Mouse (Mus musculus) erythroblast, adult 5-6 weeks (primary cell): ENCODE results near the gene Mical2. TPM values are rescaled to one million over a fixed set of nuclear protein-coding genes. Genes with fewer than 3 reads are reported as not detected.
A peak's percentile ranks its signal among the peaks of the same experiment; 100 is the strongest.

Experiments used
- ATAC-seq: replicated peaks from 2 replicates; pipeline ENCODE4 v1.8.0; 2016; ENCODE audit warnings: moderate number of reproducible peaks, mild to moderate bottlenecking, moderate TSS enrichment, inconsistent platforms; ENCODE audit not compliant: poor library complexity, low FRiP score, severe bottlenecking
- total RNA-seq, 2 experiments: library from RNA; stranded (forward) in 1 of 2; stranded (reverse) in 1 of 2; fragments of 150-400 nt in 1 of 2; fragments of 200-764, 138-1000 nt in 1 of 2; gene quantifications; 2 replicates each; pipeline versions ENCODE4 v1.2.3 to v1.2.4; 2015 to 2017; ENCODE audit warnings: low replicate concordance in 2 of 2

Mical2 gene
- total RNA-seq, 2 experiments from 2014 or later, result 0.34 TPM; not detected in 1

DNA sequence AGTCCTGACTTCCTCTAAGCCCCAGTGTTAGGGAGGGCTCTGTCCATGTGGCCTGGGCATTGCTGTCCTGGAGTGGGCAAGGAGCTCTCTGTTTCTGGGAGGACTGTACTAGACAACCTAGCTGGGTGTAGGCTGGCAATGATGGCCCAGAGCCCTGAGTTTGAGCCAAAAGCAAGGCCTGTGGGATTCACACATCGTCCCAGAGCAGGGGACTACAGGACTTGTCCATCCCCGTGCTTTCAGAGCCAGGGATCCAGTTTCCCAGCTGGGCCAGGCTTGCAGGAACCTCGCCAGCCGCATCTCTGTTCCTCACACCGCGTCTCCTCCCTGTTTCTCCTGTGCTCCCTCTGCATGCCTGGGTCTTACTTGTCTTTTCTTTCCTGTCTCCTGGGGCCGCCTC, 107.7 kb downstream of the Mical2 start:
- ATAC-seq, result no peak

DNA sequence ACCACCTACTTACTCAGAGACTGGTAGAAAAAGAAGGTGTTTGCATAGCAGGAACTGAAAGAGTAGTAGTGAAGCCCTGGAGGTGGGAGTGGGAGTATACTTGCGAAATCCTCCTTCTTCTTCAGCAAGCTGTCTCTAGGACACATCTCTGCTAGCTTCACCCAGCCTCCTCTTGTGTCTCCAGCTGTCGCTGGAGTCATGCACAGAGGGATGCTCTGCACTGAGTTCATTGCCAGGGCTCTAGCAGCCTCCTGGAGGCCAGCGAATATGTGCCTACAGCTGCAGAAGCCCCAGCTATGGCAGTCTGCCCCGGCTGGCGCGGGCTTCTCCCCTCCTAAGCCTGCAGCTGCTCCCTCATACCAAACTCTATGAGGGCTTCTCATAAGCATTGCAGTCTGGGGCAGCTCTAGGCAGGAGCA, 110.6 kb downstream of the Mical2 start:
- ATAC-seq, result no peak

DNA sequence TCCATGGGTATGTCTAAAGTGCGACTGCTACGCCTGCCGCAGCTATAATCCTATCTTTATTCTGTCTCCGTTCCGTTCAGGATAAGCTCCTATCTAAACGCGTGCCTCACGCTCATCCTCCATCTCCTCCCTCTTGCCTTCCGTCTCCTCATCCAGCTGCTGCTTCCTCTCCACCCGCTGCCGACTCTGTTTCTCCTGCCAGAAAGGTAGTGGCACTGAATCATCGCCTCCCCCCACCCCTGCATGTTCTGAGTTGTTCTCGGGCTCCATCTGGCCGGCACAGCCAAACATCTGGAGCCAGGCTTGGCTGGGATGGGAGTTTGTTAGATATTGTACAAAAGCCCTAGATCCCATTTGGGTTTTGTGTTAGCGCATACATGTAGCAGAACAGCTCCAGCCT, 111.1 kb downstream of the Mical2 start:
- ATAC-seq, result no peak

DNA sequence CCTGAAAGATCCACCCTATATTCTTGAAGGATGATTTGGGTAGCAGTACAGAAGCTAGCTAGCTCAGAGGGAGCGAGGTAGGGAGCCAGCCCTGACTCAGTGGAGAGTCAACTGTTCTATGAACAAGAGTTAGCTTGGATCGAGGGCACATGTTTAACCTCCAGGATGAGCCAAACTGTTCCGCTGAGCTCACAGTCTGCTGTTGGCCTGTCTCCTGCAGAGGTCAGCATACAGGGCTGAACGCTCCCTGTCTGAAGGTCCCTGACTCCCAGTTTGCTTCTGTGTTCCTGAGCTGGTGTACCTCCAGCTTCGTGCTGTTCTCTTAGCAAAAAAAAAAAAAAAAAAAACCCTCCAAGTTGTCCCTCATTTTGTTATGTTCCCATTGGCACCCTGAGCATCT, 112.1 kb downstream of the Mical2 start:
- no peak for ATAC-seq

DNA sequence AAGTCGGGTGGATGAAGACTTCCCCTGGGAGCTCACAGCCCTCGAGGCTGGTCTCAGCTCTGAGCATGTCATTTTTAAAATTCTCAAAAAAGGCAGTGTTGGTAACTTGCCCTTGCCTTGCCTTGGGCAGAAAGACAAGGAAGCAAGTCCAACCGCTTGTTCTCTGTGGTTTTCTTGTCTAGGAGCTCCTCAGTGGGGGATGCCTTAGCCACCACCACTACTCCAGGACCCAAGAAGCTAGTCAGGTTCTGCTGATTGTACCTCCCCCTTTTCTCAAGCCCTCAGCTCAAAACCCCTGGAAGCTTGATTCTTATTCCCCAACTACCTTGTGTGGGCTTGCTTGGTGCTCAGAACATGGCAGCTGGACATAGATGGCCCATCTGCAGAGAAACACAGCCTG, 115.4 kb downstream of the Mical2 start:
- no peak for ATAC-seq

DNA sequence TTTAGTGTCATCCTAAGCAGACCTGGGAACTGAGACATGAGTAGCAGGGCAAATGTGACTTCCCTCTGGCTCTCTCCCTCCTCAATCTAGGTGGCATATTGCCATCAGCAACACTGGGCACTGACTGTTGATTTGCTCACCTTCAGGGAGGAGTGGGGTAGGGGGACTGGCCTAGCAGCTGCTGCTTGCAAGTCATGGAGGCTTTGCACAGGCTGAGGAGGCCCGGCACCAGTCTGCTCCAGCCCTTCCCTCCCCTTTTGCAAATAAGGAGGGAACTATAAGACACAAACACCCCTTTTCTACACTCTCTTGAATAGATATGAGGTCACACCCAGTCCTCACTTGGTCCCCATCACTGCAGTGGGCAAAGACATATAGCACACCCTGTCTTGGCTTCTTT, 120.0 kb downstream of the Mical2 start:
- no peak for ATAC-seq

DNA sequence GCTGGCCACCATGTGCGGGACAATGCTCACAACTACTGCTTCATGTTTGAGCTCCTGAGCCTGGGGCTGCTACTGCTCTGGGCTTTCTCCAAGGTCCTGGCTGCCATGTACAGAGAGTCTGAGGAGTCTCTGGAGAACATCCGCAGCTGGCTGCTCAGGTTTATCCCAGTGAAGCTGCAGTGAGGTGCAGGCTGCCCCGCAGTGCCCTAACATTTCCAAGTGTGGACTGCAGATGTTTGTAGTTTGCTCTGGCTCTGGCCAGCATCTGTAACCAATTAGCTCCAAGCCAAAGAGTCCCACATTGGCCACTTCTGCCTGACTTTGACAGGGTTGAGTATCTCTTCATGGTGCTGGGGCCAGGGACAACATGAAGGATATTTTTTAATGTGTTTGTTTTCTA, 125.9 kb downstream of the Mical2 start:
- ATAC-seq, result no peak

DNA sequence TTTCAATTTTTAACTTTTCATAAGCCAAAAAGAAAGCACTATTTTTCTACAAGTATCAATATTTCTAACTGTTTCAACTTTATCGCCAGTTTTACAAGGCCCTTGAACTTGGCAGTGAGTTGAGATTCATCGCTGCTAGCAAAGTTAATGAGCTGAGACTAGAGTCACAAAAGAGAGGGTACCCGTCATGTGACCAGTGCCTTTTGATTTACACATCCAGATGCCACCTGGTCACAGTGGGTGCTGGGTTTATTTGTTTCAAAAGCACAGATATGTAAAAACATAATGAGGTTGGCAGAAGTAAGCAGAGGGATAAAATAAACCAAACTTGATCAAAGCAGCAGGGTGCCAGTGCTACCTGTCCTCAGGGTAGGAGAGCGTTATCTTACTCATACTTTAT, 126.3 kb downstream of the Mical2 start:
- ATAC-seq, result no peak

DNA sequence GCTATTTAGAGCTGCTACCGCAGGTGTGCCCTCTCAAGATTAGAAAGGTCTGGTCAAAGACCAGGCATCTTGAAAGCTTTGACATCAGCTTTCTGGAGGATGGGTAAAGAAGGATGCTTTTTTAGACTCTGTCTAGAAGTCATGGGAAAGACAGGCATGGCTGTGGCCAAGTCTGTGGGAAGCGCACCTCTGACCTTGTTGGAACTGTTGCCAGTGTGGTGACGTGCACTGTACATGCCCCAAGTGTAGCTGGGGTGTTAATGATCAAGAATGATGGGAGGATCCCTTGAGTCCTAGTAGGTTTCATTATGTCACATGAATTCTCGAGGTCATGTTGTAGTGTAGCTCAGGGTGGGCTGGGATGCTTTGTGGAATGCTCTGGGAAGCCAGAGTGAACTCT, 127.4 kb downstream of the Mical2 start:
- no peak for ATAC-seq

DNA sequence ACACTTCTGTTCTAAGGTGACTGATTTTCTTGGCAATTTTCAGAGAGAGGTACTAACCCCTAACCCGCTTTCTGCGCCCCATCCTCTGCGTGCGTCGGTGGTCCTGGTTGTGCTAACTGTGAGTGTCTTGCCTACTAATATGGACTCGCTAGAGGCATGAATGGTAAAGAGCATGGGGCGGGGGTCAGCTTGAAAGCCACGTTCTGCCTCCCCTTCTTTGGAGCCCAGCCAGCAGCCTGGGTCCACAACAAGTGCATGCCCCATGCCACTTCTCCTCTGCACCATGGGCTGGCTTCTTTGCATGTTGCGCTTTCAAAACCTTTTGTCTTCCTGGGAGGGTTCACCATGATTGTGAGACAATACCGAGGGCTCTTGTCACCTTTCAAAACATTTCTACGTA, 128.3 kb downstream of the Mical2 start:
- no peak for ATAC-seq

DNA sequence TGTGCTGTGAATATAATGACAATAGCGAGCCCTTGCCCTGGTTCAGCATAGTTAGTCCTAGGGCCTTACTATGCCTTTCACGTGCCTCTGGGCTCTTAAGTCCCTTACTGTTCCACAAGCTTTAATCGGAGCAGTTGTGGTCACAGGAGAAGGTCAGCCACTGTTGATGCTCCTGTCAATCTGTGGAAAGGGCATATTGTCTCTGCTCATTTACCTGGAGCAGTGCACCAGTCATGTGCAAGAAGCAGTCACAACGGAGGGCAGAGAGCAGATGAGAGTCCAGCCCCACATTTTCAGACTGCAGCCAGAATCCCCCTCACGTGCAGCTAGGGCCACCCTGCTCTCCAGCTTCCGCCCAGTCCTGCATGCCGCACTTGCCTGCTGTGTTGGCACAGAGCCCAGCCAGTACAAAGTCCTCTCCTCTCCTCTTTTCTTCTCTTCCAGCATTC, 128.9 kb downstream of the Mical2 start:
- ATAC-seq, result no peak

DNA sequence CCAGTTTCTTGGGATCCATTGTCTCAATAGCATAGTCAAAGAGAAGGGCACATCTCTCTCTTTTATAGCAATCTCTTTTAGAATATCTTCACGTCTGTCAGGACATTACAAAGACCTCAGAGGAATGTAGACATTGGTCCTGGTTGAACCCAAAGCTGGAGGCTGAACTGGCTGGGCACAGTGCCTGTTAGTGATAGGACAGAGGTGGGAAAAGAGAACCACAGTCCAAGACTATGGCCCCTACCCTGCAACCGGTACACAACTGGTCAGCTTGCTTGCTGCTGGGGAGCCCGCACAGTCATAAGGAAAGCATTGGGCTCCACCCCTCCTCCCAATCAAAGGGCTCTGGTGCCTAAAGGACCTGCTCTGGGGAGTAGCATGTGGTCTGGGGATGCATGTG, 133.9 kb downstream of the Mical2 start:
- ATAC-seq, result no peak

DNA sequence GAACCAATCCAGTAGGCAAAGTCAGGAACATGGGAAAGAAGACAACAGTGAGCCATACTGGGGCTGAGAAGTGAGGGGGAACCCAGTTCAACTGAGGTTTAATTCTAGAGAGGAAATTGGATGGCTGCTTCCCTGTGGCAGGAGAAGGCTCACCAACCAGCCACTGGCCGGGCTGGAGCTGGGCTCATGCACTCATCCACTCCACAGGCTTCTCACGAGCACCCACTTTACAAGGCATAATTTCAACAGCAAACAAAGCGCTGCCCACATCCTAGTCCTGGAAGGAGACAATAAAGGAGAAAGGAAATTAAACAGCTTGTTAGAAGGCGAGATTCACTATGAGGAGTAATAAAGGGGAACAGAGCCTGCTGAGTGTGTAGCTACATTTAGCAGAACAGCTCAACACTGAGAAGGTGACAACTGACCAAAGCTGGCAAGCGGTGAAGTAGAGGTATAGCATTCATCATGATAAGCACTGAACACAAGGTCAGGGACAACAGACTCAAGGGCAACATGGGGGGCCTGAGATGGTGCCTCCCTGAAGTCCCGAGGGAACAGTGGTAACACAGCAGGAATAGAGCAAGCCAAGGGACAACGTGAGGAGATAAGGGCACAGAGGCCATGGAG, 137.0 kb downstream of the Mical2 start:
- ATAC-seq, result no peak

DNA sequence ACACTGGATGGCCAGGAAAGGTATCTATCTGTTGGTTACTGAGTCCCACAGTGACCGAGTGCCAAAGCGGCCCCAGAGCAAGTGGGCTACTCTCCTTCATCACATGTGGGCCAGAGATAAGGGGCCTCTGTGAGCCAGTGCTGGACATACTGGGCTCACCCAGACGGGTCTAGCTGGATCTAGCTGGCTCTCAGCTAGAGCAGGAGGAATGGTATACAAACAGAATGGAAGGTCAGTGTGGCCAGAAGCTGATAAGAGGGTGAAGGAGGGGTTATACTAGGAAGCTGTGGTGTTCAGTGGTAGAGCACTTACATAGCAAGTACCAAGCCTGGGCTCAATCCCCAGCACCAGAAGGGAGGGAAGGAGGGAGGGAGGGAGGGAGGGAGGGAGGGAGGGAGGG, 140.2 kb downstream of the Mical2 start:
- no peak for ATAC-seq

DNA sequence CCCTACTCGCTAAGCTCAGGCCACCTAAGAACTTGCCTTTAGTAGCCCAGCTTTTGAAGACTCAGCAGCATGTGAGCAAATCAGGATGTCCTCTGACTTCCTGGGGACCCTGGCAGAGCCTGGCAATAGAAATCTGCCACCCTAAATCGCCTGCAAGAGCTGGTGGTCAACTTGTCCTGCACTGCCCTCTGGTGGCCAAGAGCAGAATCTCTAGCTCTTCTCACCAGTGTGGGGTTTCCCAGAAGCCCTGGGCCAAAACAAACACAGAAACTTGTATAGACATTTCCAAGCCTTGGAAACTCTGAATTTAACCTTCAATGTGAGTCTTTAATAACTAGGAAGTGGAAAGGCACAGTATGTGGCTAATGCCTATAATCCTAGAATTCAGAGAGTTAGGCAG, 143.4 kb downstream of the Mical2 start:
- peak; percentile 69; the same call in 1 of the 2 replicates for ATAC-seq

DNA sequence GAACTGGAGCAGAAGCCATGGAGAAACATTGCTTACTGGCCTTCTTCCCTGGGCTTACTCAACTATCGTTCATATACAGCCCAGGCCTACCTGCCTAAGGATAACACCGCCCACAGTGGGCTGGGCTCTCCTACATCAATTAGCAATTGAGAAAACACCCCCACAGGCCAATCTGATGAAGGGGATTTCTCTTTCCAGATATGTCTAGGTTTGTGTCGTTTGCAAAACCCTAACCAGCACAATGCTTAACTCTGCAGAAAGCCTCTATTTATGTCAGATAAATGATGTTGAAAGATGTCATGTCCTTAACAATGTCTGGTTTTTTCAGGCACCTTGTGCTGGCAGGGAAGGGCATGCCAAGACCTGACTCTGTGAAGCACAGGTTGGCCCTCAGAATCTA, 144.3 kb downstream of the Mical2 start:
- ATAC-seq, result no peak

DNA sequence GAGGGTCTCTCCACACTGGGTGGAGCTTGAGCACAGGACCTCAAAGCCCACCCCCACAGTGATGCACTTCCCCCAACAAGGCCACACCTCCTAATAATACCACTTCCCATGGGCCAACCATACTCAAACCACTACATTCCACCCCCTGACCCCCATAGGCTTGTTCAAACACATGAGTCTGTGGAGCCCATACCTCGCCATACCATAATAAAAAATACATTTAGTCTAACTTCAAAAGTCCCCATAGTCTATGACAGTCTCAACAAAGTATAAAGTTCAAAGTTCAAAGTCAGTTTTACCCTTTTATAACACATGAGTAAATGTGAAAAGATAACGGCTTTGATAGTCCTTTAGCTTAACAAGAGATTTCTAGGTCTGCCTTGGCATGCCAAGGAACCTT, 145.7 kb downstream of the Mical2 start:
- no peak for ATAC-seq

DNA sequence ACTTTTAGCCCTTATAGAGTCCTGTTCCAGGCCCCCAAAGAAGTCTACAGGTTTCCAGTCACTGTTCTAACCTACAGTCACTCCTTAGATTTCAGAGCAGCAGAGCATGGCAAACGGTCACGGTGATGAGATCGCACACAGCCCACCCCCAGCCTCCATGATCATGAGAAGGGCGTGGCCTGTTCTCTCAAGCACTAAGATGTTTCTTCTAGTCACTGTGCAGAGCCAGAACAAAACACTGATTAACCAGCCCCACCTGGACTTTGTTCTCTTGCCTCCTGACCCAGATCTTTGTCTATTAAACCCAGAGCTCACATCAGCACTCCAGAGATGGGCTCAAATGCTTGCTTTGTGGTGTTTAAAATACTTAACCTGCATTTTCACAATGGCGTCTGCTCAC, 148.4 kb downstream of the Mical2 start:
- no peak for ATAC-seq

DNA sequence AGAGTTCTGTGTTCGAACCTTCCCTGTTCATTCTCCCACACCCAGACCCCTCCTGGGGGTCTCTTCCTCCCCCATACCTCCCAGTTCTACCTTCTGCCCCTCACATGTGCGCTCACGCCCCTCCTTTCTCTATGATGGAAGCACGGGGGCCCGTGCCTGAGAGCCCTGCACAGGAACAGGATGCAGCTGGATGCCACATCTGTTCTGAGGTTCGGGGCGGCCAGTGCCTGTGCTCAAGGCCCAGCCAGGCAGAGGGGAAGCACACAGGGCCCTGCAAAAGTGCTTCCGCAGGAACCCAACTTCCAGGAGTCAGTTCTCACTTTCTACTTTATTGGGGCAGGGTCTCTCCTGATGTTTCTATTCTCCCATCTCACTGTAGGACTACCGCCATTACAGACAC, 149.4 kb downstream of the Mical2 start:
- ATAC-seq, result no peak

DNA sequence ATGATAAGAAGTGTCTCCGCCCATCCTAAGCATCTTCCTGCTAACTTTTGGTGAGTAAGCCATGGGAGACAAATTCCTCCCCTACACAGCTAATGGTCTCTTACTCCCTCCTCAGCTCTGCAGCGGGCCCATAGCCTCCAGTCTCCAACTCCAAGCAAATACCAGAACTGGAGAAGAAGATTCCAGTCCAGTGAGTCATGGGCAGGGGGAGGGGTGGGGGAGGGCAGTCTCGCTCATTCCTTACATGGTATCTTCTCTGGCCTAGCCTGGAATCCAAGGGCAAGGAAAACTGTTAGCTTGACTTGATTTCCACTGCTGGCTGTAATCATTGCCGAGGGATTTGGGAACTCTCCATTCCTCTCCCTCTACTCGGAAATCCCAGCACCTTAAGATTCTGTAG, 150.2 kb downstream of the Mical2 start:
- no peak for ATAC-seq

DNA sequence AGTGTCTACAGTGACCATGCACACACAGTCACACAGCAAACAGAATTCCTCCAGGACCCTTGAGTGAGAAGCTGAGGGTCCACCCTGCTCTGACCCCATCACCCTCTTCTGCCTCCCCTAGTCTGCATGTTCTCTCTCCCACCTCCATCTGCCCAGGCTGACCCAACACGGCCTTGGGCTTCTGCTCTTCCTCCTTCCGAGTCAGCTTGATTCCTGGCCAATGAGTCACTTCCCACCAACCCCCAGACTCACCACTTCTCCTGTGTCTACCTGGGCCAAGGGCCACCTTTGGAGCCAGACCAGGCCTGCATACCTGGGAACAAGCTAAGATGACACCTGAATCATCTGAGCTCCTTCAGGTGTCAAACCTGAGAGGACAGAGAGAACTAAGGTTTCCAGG, 151.0 kb downstream of the Mical2 start:
- ATAC-seq, result no peak

DNA sequence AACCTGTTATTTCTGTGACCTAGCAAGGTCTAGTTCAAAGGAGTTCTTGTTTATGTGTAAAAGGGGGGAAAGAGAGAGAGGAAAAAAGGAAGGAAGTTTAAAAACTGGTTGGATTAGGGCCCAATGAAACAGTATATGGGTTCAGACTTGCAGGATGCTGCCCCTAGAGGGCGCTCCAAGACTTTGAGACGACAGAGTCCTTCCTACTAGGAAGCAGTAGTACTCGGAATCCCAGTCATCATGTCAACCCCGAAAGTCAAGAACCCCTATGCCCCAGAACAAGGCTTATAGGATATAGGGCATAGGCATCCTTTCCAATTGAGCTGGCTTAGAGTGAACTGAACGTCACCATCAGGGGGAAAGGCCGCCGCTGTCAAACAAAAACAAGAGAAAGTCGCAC, 151.7 kb downstream of the Mical2 start:
- ATAC-seq, result no peak
